Mouse (Mus musculus): ENCODE measurements around the gene E030018B13Rik.

GRCm38 (mm10) chr7:63894662-63895061 lies 22.0 kb upstream of the E030018B13Rik start:
- TF ChIP-seq FLI1 (IDR thresholded peaks at IDR 0.05; ENCODE audit: low read length) (no peak), GATA1 (IDR thresholded peaks at IDR 0.05; ENCODE audit: borderline replicate concordance, low read length) (no peak)

All from megakaryocyte, embryonic 14.5 days (primary cell).